Mouse (Mus musculus): ENCODE measurements at regions not wholly inside any gene's neighbourhood (a gene's known extent, or its start where the extent isn't known, plus 50 kb on each side); places are given as distances from the start of the nearest gene placed in this dataset.

GRCm38 (mm10) chr2:117486447-117486846 is 143.6 kb upstream of the Rasgrp1 start:
- Histone ChIP-seq H3K36me3 (ENCODE audit: insufficient read depth, low read length) (no peaks in the 10 kb centered on the region), H3K9ac (ENCODE audit: low read depth, low read length) (no peak overlapping the region), H3K4me3 (replicated peaks; ENCODE audit: low read depth, low read length) (no peak overlapping the region), H3K27me3 (ENCODE audit: insufficient read depth, low read length) (no peaks in the 10 kb centered on the region), H3K27ac (no peak overlapping the region), H3K4me1 (replicated peaks; ENCODE audit: insufficient read depth, low read length) (no peaks in the 10 kb centered on the region), H3K9me3 (replicated peaks; ENCODE audit: low read length) (no peaks in the 10 kb centered on the region), H3K4me2 (ENCODE audit: low read length) (no peak overlapping the region)
- WGBS = 93% methylated on average over 2 of the region's 2 CpGs
- TF ChIP-seq CTCF (IDR thresholded peaks at IDR 0.05; ENCODE audit: low read depth) = no peak
- DNase-seq (ENCODE audit: low spot score) = no peak
- no peak for ATAC-seq (replicated peaks; ENCODE audit: low FRiP score, low read depth)

DNA sequence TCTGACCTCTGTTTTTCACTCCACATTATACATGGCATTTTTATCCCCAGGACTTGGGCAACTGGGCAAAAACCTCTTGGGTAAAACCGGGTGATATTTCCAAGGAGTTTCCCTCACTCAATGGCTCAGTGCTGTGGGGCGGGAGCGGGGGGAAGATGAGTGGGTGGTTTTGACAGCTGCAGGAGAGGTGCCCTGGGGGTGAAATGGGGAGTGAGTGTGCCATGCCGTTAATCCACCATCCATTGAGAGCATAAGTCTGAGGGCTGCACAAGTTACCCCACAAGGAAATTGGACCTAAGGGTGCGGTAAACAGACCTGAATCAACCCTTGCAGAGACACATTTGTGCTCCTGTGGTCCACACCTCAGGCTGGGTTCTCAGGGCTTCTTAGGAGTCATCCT is 155.8 kb upstream of the Rasgrp1 start:
- TF ChIP-seq CTCF (IDR thresholded peaks at IDR 0.05; ENCODE audit: low read depth) = no peak
- H3K9me3 ChIP-seq (replicated peaks; ENCODE audit: low read length) = no peaks in the 10 kb centered on the region
- no peak overlapping the region for H3K9ac ChIP-seq (ENCODE audit: low read depth, low read length)
- no peaks in the 10 kb centered on the region for H3K4me1 ChIP-seq (replicated peaks; ENCODE audit: insufficient read depth, low read length)
- ATAC-seq (replicated peaks; ENCODE audit: low FRiP score, low read depth) (no peak), DNase-seq (ENCODE audit: low spot score) (no peak)
- no peak overlapping the region for H3K4me3 ChIP-seq (replicated peaks; ENCODE audit: low read depth, low read length)
- H3K27ac ChIP-seq = no peak overlapping the region
- WGBS = 69% methylated on average over 5 of the region's 5 CpGs
- H3K27me3 ChIP-seq (ENCODE audit: insufficient read depth, low read length) = no peaks in the 10 kb centered on the region
- H3K4me2 ChIP-seq (ENCODE audit: low read length) = no peak overlapping the region
- no peaks in the 10 kb centered on the region for H3K36me3 ChIP-seq (ENCODE audit: insufficient read depth, low read length)

- Histone ChIP-seq H3K9ac (ENCODE audit: low read depth, low read length) (no peak overlapping the region), H3K4me1 (replicated peaks; ENCODE audit: insufficient read depth, low read length) (no peaks in the 10 kb centered on the region), H3K4me3 (replicated peaks; ENCODE audit: low read depth, low read length) (no peak overlapping the region), H3K9me3 (replicated peaks; ENCODE audit: low read length) (no peaks in the 10 kb centered on the region), H3K36me3 (ENCODE audit: insufficient read depth, low read length) (no peaks in the 10 kb centered on the region), H3K27me3 (ENCODE audit: insufficient read depth, low read length) (no peaks in the 10 kb centered on the region), H3K27ac (no peak overlapping the region), H3K4me2 (ENCODE audit: low read length) (no peak overlapping the region)
- ATAC-seq (replicated peaks; ENCODE audit: low FRiP score, low read depth) (no peak), DNase-seq (ENCODE audit: low spot score) (peak; percentile 50)
- no peak for TF ChIP-seq CTCF (IDR thresholded peaks at IDR 0.05; ENCODE audit: low read depth)
Observed at GRCm38 (mm10) chr2:117502611-117503010, 159.8 kb upstream of the Rasgrp1 start.

DNA sequence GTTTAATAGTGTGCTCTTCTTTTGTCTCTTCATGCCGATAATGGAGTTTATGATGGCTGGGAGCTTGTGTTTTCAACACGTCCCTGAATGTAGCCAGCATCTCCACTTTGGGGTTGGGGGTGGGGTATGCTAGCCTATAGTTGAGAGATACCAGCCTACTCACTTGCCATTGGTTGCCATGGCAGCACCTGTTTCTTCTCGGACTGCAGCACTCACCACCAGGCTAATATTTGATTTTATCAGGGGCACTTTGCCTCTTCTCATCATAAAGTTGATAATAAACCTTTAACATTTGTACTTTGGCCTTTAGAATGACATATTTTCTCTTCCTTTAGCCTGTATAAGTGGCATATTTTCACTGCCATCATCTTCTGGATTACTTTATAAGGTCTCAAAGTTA is 168.9 kb upstream of the Rasgrp1 start:
- no peak for TF ChIP-seq CTCF (IDR thresholded peaks at IDR 0.05; ENCODE audit: low read depth)
- 76% methylated on average over 3 of the region's 3 CpGs for WGBS
- Histone ChIP-seq H3K27ac (no peak overlapping the region), H3K36me3 (ENCODE audit: insufficient read depth, low read length) (no peaks in the 10 kb centered on the region), H3K4me3 (replicated peaks; ENCODE audit: low read depth, low read length) (no peak overlapping the region), H3K27me3 (ENCODE audit: insufficient read depth, low read length) (no peaks in the 10 kb centered on the region), H3K9me3 (replicated peaks; ENCODE audit: low read length) (no peaks in the 10 kb centered on the region), H3K4me1 (replicated peaks; ENCODE audit: insufficient read depth, low read length) (no peaks in the 10 kb centered on the region), H3K4me2 (ENCODE audit: low read length) (no peak overlapping the region), H3K9ac (ENCODE audit: low read depth, low read length) (no peak overlapping the region)
- DNase-seq (ENCODE audit: low spot score) = no peak
- no peak for ATAC-seq (replicated peaks; ENCODE audit: low FRiP score, low read depth)

GRCm38 (mm10) chr2:117512551-117512950 is 169.8 kb upstream of the Rasgrp1 start:
- Histone ChIP-seq H3K4me2 (ENCODE audit: low read length) (no peak overlapping the region), H3K4me3 (replicated peaks; ENCODE audit: low read depth, low read length) (no peak overlapping the region), H3K27ac (no peak overlapping the region), H3K4me1 (replicated peaks; ENCODE audit: insufficient read depth, low read length) (no peaks in the 10 kb centered on the region), H3K36me3 (ENCODE audit: insufficient read depth, low read length) (no peaks in the 10 kb centered on the region), H3K9ac (ENCODE audit: low read depth, low read length) (no peak overlapping the region), H3K27me3 (ENCODE audit: insufficient read depth, low read length) (no peaks in the 10 kb centered on the region), H3K9me3 (replicated peaks; ENCODE audit: low read length) (no peaks in the 10 kb centered on the region)
- ATAC-seq (replicated peaks; ENCODE audit: low FRiP score, low read depth) (no peak), DNase-seq (ENCODE audit: low spot score) (peak; percentile 11)
- TF ChIP-seq CTCF (IDR thresholded peaks at IDR 0.05; ENCODE audit: low read depth) = no peak
- WGBS = 42% methylated on average over 9 of the region's 9 CpGs

DNA sequence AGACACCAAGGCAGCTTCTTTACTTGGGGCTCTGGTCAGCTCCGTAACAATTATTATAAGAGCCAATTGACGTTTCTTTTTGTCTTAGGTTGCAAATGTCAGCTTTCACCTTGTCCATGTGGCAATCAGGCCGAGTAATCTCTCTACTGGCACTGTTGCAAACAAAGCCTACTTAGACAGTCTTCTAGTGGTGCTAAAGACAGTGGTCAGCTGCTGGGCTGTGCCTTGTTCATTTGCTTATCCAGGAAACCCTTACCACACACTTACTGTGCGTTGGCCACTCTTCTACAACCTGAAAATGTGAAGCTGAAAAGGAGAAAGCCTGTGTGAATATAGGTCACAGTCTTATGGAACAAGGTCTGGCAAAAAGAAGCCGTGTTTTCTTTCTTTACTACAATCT is 181.6 kb upstream of the Rasgrp1 start:
- Histone ChIP-seq H3K9ac (ENCODE audit: low read depth, low read length) (no peak overlapping the region), H3K27me3 (ENCODE audit: insufficient read depth, low read length) (no peaks in the 10 kb centered on the region), H3K4me2 (ENCODE audit: low read length) (no peak overlapping the region), H3K27ac (no peak overlapping the region), H3K4me1 (replicated peaks; ENCODE audit: insufficient read depth, low read length) (no peaks in the 10 kb centered on the region), H3K9me3 (replicated peaks; ENCODE audit: low read length) (no peaks in the 10 kb centered on the region), H3K36me3 (ENCODE audit: insufficient read depth, low read length) (no peaks in the 10 kb centered on the region), H3K4me3 (replicated peaks; ENCODE audit: low read depth, low read length) (no peak overlapping the region)
- ATAC-seq (replicated peaks; ENCODE audit: low FRiP score, low read depth) (no peak), DNase-seq (ENCODE audit: low spot score) (no peak)
- no peak for TF ChIP-seq CTCF (IDR thresholded peaks at IDR 0.05; ENCODE audit: low read depth)
- WGBS = 78% methylated on average over 5 of the region's 5 CpGs

GRCm38 (mm10) chr2:117538865-117539264 is 196.1 kb upstream of the Rasgrp1 start:
- no peaks in the 10 kb centered on the region for H3K9me3 ChIP-seq (replicated peaks; ENCODE audit: low read length)
- no peak for TF ChIP-seq CTCF (IDR thresholded peaks at IDR 0.05; ENCODE audit: low read depth)
- no peak overlapping the region for H3K27ac ChIP-seq
- H3K9ac ChIP-seq (ENCODE audit: low read depth, low read length) = no peak overlapping the region
- H3K36me3 ChIP-seq (ENCODE audit: insufficient read depth, low read length) = no peaks in the 10 kb centered on the region
- WGBS = 55% methylated on average over 5 of the region's 5 CpGs
- no peak for ATAC-seq (replicated peaks; ENCODE audit: low FRiP score, low read depth)
- no peaks in the 10 kb centered on the region for H3K27me3 ChIP-seq (ENCODE audit: insufficient read depth, low read length)
- DNase-seq (ENCODE audit: low spot score) = peak; percentile 83
- no peak overlapping the region for H3K4me2 ChIP-seq (ENCODE audit: low read length)
- H3K4me1 ChIP-seq (replicated peaks; ENCODE audit: insufficient read depth, low read length) = no peaks in the 10 kb centered on the region
- no peak overlapping the region for H3K4me3 ChIP-seq (replicated peaks; ENCODE audit: low read depth, low read length)

Measured in kidney, postnatal 0 days (tissue).